11 mouse cellular contexts compared by ENCODE assay signal in the genomic region with DNA sequence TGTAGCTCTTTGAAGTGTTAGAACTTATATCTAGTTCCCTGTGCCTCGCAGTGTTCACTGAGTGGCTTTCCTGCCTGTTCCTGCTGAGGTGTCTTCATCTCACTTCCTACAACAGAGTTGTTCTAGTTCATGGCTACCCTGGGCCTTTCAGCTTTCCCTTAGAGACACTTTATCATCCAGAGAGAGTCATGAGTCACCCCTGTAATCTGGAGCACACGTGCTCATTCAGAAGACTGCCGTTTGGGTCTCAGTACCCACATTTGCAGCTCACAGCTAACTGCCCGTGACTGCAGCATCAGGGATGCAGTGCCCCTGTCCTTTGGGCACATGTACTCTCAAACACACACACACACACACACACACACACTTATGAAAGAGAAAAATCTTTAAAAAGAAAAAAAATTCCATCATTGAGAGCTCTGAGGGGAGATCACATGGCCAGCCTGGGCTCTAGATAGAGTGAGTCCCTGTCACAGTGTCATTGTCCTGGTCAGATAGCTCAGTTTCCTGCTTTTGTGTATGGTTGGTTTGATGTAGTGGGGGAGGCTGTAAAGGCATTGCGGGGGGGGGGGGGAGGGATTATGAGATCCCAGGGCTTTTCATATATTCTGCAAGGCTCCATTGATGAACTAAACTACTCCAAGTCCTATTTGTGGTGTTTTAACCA. TPM values are rescaled to one million over a fixed set of nuclear protein-coding genes. Genes with fewer than 3 reads are reported as not detected.
DNase-seq lines count a peak whose midpoint lies in the region; ATAC-seq and TF ChIP-seq lines count a peak whose summit lies in the region.
"Had no signal": no experiment of that assay in that cellular context is flagged by ENCODE, and none has a peak within 500 bp of the region (broad histone marks: within the 10 kb centered on the region; RNA-seq: fewer than 3 reads in every experiment).

No protein-coding gene starts in this region.

- 0 out of 2 replicates have a peak, but pooled peaks cover 3% of the 10 kb centered on the region for H3K36me3 ChIP-seq in hindbrain, embryonic 16.5 days (ENCODE audit: control insufficient read depth, insufficient read depth, low read length)
- no peaks in the 10 kb centered on the region; the same call in 1 of the 2 replicates for H3K36me3 ChIP-seq in hindbrain, postnatal 0 days (ENCODE audit: insufficient read depth, low read length)
- peaks cover 65% of the 10 kb centered on the region for H3K36me3 ChIP-seq in G1E (replicated peaks)
- H3K36me3 ChIP-seq in liver, embryonic 15.5 days (replicated peaks) = peaks cover 30% of the 10 kb centered on the region
- H3K36me3 ChIP-seq: midbrain, embryonic 15.5 days had no signal

- H3K4me2 ChIP-seq in hindbrain, embryonic 16.5 days (ENCODE audit: low read length) = no peak overlapping the region
- no peak overlapping the region for H3K4me2 ChIP-seq in hindbrain, postnatal 0 days (ENCODE audit: low read depth, low read length)
- H3K4me2 ChIP-seq in liver, embryonic 15.5 days = 0 out of 2 replicates have a peak overlapping the region, but pooled peaks have one; percentile 17
- H3K4me2 ChIP-seq: hindbrain, embryonic 15.5 days; midbrain, embryonic 15.5 days had no signal

- H3K4me3 ChIP-seq in hindbrain, embryonic 16.5 days (ENCODE audit: low read length) = no peak overlapping the region
- H3K4me3 ChIP-seq in hindbrain, postnatal 0 days (ENCODE audit: low read length) = no peak overlapping the region
- H3K4me3 ChIP-seq in G1E (ENCODE audit: low read depth, low read length) = no peak overlapping the region
- H3K4me3 ChIP-seq in liver, embryonic 15.5 days (replicated peaks) = no peak overlapping the region
- H3K4me3 ChIP-seq: hindbrain, embryonic 15.5 days; layer of hippocampus, adult 2 months; midbrain, embryonic 15.5 days had no signal

- no peaks in the 10 kb centered on the region for H3K9me3 ChIP-seq in hindbrain, embryonic 16.5 days (ENCODE audit: control insufficient read depth, low read length)
- no peaks in the 10 kb centered on the region for H3K9me3 ChIP-seq in hindbrain, postnatal 0 days (ENCODE audit: low read length)
- no peaks in the 10 kb centered on the region for H3K9me3 ChIP-seq in G1E (replicated peaks)
- no peaks in the 10 kb centered on the region for H3K9me3 ChIP-seq in liver, embryonic 15.5 days (replicated peaks)
- H3K9me3 ChIP-seq: hindbrain, embryonic 15.5 days; midbrain, embryonic 15.5 days had no signal

- H3K27ac ChIP-seq in hindbrain, embryonic 16.5 days (ENCODE audit: low read depth, low read length) = no peak overlapping the region
- H3K27ac ChIP-seq in hindbrain, postnatal 0 days = no peak overlapping the region
- H3K27ac ChIP-seq in liver, embryonic 15.5 days (replicated peaks) = peak overlapping the region; percentile 81
- H3K27ac ChIP-seq: hindbrain, embryonic 15.5 days; layer of hippocampus, adult 2 months; midbrain, embryonic 15.5 days had no signal

- TF ChIP-seq CTCF in hindbrain, postnatal 0 days (IDR thresholded peaks at IDR 0.05; ENCODE audit: low read depth) = no peak
- no peak for TF ChIP-seq CTCF in G1E (IDR thresholded peaks at IDR 0.05; ENCODE audit: low read depth, low read length)

- H3K4me1 ChIP-seq in hindbrain, embryonic 16.5 days (ENCODE audit: control insufficient read depth, insufficient read depth, low read depth, low read length) = no peaks in the 10 kb centered on the region
- no peaks in the 10 kb centered on the region for H3K4me1 ChIP-seq in hindbrain, postnatal 0 days (ENCODE audit: insufficient read depth, low read length)
- H3K4me1 ChIP-seq in G1E (ENCODE audit: insufficient read depth, low read depth, low read length) = peaks cover 69% of the 10 kb centered on the region
- peaks cover 89% of the 10 kb centered on the region for H3K4me1 ChIP-seq in liver, embryonic 15.5 days (replicated peaks)
- H3K4me1 ChIP-seq: hindbrain, embryonic 15.5 days had no signal

- H3K27me3 ChIP-seq in hindbrain, embryonic 16.5 days (replicated peaks; ENCODE audit: control insufficient read depth, insufficient read depth, low read length) = no peaks in the 10 kb centered on the region
- no peaks in the 10 kb centered on the region for H3K27me3 ChIP-seq in hindbrain, postnatal 0 days (ENCODE audit: insufficient read depth, low read length)
- H3K27me3 ChIP-seq in G1E (ENCODE audit: insufficient read depth, low read length) = no peaks in the 10 kb centered on the region
- no peaks in the 10 kb centered on the region for H3K27me3 ChIP-seq in liver, embryonic 15.5 days
- H3K27me3 ChIP-seq: hindbrain, embryonic 15.5 days; midbrain, embryonic 15.5 days had no signal

- H3K9ac ChIP-seq in hindbrain, embryonic 16.5 days (ENCODE audit: low read depth, low read length) = no peak overlapping the region
- H3K9ac ChIP-seq in hindbrain, postnatal 0 days (replicated peaks; ENCODE audit: low read length) = no peak overlapping the region
- H3K9ac ChIP-seq in liver, embryonic 15.5 days = no peak overlapping the region
- H3K9ac ChIP-seq: hindbrain, embryonic 15.5 days; midbrain, embryonic 15.5 days had no signal

- WGBS in hindbrain, embryonic 16.5 days = 73% methylated on average over 5 of the region's 5 CpGs
- WGBS in hindbrain, postnatal 0 days = 69% methylated on average over 5 of the region's 5 CpGs
- WGBS in liver, embryonic 15.5 days (ENCODE audit: insufficient replicate concordance) = 31% methylated on average over 5 of the region's 5 CpGs

- no peak for DNase-seq in hindbrain, postnatal 0 days (ENCODE audit: low spot score)
- DNase-seq in G1E (ENCODE audit: low spot score) (no peak), NIH3T3 (ENCODE audit: low read depth) (peak; percentile 66)
- DNase-seq in gastrocnemius, adult 8-10 months (ENCODE audit: low spot score in 2 of 2) = no peak
- DNase-seq: cerebellum, postnatal 10 days had no signal

- peak; percentile 60; the same call in 1 of the 2 replicates for ATAC-seq in hindbrain, embryonic 16.5 days
- ATAC-seq in hindbrain, postnatal 0 days = no peak
- peak; percentile 37 for ATAC-seq in G1E (ENCODE audit: extremely low read depth, insufficient number of reproducible peaks, low FRiP score, poor library complexity, severe bottlenecking)
- peak; percentile 66 for ATAC-seq in liver, embryonic 15.5 days (ENCODE audit: insufficient read depth)
- no peak for ATAC-seq in CD4-positive, CD25-positive, alpha-beta regulatory T cell, adult 4 months
- ATAC-seq: midbrain, embryonic 15.5 days had no signal

RNA-seq across cellular contexts. Expression of gene Snx3, which starts 19.6 kb away (rescaled TPM):
- polyA plus RNA-seq in hindbrain, embryonic 16.5 days (2015; fragmentation: Nextera tagmentation; extraction: Ambion mirVana) = 339 and 365 TPM in 2 replicates
- total RNA-seq in hindbrain, postnatal 0 days (2014; rRNA removed) = 129 and 134 TPM in 2 replicates
- polyA plus RNA-seq in hindbrain, postnatal 0 days (2015; fragmentation: Nextera tagmentation; extraction: Ambion mirVana) = 339 and 344 TPM in 2 replicates
- total RNA-seq in G1E (2014; fragmentation: Nextera tagmentation) = 577 and 618 TPM in 2 replicates
- total RNA-seq in G1E (2017) = 250 and 278 TPM in 2 replicates
- polyA plus RNA-seq in G1E (2012) = 272 and 292 TPM in 2 replicates
- polyA plus RNA-seq in liver, embryonic 15.5 days (2015; fragmentation: Nextera tagmentation; extraction: Ambion mirVana) = 251 and 260 TPM in 2 replicates
- 100 to 1,000 TPM; 150 to 170 (median 157) TPM for total RNA-seq in gastrocnemius, adult 8-10 months (2022)
- 100 to 1,000 TPM; 204 to 227 TPM for polyA plus RNA-seq in CD4-positive, CD25-positive, alpha-beta regulatory T cell, adult 4 months (2017; shearing (Covaris generic))

RNA-seq across cellular contexts. Expression of gene Afg1l, which starts 43.1 kb away (rescaled TPM):
- polyA plus RNA-seq in hindbrain, embryonic 16.5 days (2015; fragmentation: Nextera tagmentation; extraction: Ambion mirVana) = 9.5 and 10.1 TPM in 2 replicates
- 7.1 and 8.1 TPM in 2 replicates for total RNA-seq in hindbrain, postnatal 0 days (2014; rRNA removed)
- polyA plus RNA-seq in hindbrain, postnatal 0 days (2015; fragmentation: Nextera tagmentation; extraction: Ambion mirVana) = 6.6 and 7.9 TPM in 2 replicates
- total RNA-seq in G1E (2014; fragmentation: Nextera tagmentation) (8.8 and 9.2 TPM in 2 replicates), G1E (2017) (7.6 and 8.4 TPM in 2 replicates)
- 3.7 and 4.6 TPM in 2 replicates for polyA plus RNA-seq in G1E (2012)
- 2.3 and 2.7 TPM in 2 replicates for polyA plus RNA-seq in liver, embryonic 15.5 days (2015; fragmentation: Nextera tagmentation; extraction: Ambion mirVana)
- total RNA-seq in gastrocnemius, adult 8-10 months (2022) = 1 to 10 TPM; 7.2 to 9.5 (median 8.0) TPM
- 1 to 10 TPM; 4.0 to 5.8 TPM for polyA plus RNA-seq in CD4-positive, CD25-positive, alpha-beta regulatory T cell, adult 4 months (2017; shearing (Covaris generic))

Comparison
In these comparisons a context has a peak if more than half of its experiments do, and no peak if none do; other contexts are left out.
1. ATAC-seq: peak in hindbrain, embryonic 16.5 days (single experiment), G1E (single experiment) and liver, embryonic 15.5 days (single experiment); none in hindbrain, postnatal 0 days (single experiment) and CD4-positive, CD25-positive, alpha-beta regulatory T cell, adult 4 months (single experiment).